Mouse (Mus musculus) embryonic stem cell, embryonic (primary cell): ENCODE measurements at regions not wholly inside any gene's neighbourhood (a gene's known extent, or its start where the extent isn't known, plus 50 kb on each side); places are given as distances from the start of the nearest gene placed in this dataset.

ENCODE experiments used
- CTCF ChIA-PET, 4 experiments: fragments of 300-600 bp in 2 of 4; fragments of 350-600 bp in 2 of 4; sonication (Branson Sonifier 250); formaldehyde crosslinking; loops; one replicate each; lab custom pipeline; 2022; ENCODE audit warnings: inconsistent platforms in 2 of 4; lab: Charles Lee
- POLR2A ChIA-PET, 4 experiments: fragments of 300-600 bp in 2 of 4; fragments of 350-600 bp in 2 of 4; sonication (Branson Sonifier 250); formaldehyde crosslinking; loops; one replicate each; lab custom pipeline; 2022; ENCODE audit warnings: antibody characterized with exemption in 4 of 4, inconsistent platforms in 1 of 4; lab: Charles Lee

DNA sequence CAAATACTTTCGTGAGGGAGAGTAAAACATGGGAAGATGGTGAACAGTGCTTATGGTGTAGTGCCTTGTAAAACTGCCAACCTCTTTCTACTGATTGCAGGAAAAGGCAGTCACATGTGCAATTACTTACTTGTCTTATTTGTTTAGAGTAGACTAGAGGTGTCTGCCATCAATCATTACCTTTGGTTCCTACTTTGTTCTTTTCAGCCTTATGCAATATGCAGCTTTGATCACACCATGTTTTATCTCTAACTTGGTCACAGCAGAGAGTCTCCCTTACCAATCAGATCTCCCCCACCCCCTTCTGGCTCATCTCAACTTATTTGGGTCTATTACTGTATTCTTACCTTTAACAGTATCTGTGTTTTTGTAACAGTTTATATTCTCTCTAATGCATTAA lies 1043.2 kb downstream of the Car8 start:
- ChIA-PET POLR2A (no interaction called here), CTCF (no interaction called here)

DNA sequence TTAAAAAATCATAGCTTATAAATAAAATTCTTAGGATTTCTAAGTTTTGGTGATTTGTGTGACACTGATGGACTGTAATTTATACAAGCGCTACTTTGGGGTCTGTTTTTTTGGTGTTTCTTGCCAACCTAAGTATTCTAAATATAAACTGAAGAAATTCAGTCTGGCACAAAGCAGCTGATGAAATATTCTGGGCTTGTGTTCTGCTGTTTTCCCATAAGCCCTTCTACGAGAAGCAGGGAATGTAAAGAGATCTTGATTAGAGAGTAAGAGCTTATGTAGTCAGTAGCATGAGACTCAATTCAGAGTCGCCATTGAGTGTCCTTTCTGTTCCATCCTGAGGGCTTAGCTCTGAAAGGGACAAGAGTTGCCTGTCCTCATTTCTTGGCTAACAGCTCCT lies 1046.9 kb downstream of the Car8 start:
- POLR2A ChIA-PET, result no interaction called here

DNA sequence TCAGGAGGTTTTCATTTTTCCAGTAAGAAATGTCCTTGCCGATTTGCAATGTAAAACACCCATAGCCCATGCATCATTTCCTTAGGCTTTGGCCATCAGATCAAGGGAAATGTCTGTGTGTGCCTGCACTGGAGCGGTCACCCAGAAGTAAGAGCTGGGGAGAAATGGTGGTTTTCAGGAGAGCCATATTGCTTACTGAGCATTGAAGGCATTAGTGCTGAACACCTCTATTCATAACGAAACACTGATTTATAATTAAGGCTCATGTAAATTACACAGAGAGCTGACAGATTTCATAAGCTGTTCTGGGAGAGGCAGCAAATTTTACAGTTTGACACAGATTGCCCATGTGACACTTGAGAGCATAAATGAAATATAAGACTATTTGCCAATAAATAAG lies 1047.6 kb downstream of the Car8 start:
- CTCF ChIA-PET, result no interaction called here
- POLR2A ChIA-PET, result no interaction called here

More for the DNA sequence above, 1046.9 kb downstream of the Car8 start:
- CTCF ChIA-PET, result no interaction called here

DNA sequence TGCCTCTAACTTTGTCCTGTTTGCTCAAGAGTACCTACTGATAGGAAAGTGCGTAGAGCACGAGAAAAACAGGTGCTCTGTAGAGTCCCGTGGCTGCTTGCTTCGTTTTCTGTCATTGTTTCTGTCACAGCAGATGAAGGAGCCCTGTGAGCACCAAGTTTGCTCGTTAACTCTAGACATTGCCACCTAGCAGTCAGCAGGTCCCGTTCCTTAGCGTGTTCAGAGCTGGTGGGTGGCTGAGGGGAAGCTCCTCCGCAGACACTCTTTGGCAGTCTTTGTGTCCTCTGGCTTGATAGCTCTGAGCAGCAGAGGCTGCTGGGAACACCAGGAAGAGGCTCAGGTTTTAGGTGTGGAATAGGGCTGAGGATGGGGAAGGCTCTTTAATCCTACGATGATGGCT lies 1063.8 kb downstream of the Car8 start:
- CTCF ChIA-PET, result no interaction called here

DNA sequence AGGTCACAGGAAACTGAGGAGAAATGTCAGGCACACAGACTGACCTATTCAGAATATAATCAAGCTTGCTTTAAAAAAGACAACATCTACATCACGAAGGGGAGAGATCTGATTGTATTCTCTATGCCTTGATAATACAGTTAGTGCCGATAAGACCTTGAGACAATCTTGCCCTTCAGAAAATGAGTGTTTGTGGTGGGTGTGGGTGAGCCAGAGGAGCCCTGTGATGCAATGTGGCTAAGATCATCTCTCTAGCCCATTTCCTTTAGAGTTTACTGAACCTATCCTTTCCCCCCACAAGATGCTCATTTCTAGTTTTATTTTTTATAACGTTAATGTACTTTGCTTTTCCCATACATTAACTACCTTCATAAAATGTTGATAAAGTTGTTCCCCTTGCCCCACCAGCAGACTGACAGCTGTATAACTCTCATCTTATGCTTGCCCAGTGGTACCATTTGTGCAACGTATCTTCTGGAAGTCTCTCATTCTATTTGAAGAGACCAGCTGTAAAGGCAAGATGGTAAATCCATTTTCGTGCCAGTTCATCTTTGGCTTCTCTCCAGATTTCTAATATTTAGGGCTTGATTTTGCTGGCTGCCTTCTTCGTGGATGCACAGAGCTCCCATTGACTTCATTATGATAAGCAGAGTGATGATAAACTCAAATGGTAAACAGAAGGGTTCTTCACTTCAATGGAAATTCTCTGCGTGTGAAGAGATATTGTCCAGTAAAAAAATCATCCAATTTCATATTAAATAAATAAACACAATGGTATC lies 1066.1 kb downstream of the Car8 start:
- ChIA-PET POLR2A (no interaction called here), CTCF (no interaction called here)

More for the DNA sequence above, 1063.8 kb downstream of the Car8 start:
- POLR2A ChIA-PET, result no interaction called here

DNA sequence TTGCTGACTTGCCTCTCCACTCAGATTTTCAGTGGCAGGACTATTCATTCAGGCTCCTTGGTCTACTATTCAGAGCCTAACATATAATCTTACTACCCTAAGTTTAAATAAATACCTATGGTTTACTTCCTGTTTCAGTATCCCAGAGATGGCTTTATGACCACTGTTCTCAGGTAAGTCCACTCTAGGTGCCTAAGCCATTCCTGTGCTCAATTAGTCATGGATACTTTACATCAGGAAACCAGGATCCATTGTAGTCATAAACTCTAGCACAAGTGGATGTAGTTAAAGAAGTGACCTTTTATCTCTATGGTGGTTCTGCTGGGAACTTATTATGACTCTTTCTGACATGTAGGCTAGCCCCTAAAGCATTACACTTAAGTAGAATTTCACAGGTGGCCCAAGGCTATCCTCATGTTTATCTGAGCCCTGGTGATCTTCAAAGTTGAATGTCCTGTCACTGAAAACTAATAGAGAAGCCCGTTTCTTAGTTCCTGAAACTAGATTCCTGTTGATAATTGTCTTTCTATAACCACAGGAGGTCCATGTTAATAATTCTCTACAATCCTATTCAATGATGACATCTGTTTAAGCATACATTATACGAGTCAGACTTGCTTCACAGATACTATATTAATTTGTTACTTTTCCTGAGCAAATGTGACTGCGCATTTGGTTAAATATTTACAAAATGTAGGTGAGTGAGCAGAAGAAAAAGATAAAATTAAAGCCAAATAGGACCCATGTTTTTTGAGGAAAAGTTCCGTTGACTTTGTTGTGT lies 1067.0 kb downstream of the Car8 start:
- POLR2A ChIA-PET, result no interaction called here
- CTCF ChIA-PET, result no interaction called here

DNA sequence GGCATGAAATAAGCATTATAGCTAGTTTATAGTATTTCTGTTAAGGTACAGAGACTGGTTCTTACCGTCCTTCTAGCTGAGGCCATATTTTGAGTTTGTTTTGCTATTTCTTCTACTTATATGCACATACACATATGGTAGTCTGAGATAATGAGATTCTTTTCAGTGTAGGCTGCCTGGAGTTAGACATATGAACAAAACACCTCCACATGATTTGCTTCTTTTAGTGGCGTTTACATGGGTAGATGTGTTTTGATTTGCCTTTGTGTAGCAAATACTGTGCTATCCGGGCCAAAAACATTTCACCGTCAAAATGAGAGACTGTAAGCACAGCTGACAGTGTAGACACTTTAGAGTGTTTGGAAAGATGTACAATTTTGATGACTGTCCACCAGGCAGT lies 1077.4 kb downstream of the Car8 start:
- POLR2A ChIA-PET, result no interaction called here

DNA sequence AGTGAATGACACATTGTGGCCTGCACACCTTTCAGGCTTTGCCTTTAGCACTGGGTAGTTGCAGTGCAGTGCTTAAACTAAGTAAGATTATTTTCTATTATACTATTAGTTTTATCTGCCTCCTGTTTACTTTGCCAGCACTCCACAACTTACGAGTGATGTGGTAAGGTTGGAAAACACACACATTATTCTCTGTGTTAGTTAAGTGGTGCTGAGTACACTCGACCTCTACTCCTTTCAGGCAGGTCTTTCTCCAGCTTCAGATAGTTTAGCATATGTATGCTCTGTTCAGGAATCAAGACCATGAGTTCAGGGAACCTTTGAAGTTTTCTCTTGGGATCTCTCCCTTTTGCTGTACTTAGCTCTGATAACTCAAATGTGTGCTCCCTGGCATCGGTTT lies 1081.0 kb downstream of the Car8 start:
- CTCF ChIA-PET, result no interaction called here
- POLR2A ChIA-PET, result no interaction called here

More for the DNA sequence above, 1077.4 kb downstream of the Car8 start:
- CTCF ChIA-PET, result no interaction called here

DNA sequence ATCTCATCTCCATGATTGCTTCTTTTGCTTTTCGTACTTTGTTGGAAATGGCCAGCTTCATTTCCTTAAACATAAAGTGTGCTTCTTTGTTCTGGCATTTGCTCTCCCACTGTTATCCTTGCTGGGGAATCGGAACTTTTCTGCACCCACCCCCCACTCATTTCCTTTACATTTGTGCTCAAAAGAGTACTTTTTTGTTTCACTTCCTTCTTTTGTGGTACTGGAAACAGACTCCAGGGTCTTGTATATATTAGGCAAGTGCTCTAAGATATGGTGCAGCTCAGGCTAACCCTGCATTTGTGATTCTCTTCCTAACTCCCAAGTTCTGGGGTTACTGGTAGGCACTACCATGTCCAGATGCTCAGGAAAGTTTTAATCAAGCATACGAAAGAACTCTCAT lies 1084.6 kb downstream of the Car8 start:
- ChIA-PET POLR2A (no interaction called here), CTCF (no interaction called here)

DNA sequence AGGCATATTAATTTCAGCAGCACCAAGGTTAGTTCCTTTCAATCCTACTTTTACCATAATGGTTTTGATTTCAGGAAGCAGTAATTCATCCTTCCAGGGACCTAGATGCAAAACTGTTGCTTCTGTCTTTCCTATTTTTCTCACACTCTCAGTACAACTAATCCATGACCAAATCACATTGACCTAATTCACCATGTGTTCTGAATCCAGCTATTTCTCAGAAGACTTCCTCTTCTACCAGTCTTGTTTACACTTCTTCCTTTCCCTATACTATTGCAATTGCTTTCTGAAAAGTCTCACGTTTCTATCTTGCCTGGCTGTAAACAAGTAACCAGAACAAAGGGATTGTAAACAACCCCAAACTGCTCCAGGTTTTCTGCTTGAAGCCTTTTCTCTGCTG lies 1085.0 kb downstream of the Car8 start:
- POLR2A ChIA-PET, result no interaction called here
- CTCF ChIA-PET, result no interaction called here

DNA sequence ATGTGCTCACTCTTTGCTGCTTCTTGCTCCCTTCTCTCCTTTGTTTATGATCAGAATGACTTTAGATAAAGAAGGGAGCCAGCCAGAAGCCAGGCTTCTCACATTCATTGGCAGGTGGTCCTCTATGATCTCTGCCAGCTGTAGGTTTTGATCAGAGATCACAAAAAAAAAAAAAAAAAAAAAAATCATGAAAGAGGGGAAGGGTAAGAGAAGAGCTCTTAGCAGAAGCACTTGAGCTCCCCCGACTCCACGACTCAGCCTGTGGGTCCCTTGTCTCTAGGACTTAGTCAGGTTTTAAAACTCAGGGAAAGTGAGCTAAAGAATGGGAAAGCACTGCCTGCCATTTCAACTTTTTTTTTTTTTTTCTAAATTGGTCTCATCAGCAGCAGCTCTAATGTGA lies 1093.1 kb downstream of the Car8 start:
- CTCF ChIA-PET, result interaction anchor here in 1 of 4 experiments (0.6 kb wide), 2 partner anchors 550 to 834 kb away, joined by 3 to 7 read pairs; no protein-coding TSS in a partner anchor
- POLR2A ChIA-PET, result interaction anchor here in 2 of 4 experiments (0.6 to 1.0 kb wide), 4 partner anchors 54 to 798 kb away, joined by 3 to 5 read pairs (median 3); no protein-coding TSS in a partner anchor

DNA sequence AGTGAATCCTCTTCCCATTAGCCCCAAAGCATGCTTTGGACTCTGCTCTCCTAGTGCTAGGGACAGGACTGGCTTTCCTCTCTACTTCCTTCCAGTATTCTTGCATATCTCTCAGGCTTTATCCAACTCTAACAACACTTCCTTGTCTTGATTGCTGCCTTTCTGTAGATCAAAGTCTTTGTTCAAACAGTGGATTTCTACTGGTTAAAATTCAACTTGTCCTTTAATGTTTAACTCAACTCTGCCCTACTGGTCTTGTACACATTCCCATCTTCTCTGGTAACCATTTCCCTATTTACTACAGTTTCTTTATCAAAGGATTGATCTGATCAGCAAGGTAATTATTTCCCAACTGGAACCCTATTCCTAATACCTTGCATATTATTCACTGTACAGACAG lies 1094.6 kb downstream of the Car8 start:
- CTCF ChIA-PET, result no interaction called here
- POLR2A ChIA-PET, result interaction anchor here in 1 of 4 experiments (0.6 kb wide), 1 partner anchor 106 kb away, joined by 3 read pairs; no protein-coding TSS in a partner anchor

DNA sequence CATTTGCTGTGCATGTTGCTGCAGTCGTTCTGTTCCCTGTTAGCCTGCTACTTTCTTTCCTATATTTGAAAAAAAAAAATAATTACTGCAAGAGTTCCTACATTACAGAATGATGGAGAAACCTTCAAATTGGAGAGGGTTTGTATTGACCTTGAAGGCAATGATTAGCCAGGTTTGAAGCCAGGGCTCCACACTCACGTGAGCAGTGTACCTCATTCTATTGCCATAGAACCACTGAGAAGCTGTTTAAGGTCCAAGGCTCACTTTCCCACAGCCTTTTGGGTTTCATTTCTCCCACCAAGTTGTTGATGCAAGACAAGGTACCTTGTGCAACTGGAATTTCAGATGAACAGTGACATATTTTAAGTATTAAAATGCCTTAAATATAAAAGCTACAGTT lies 1095.2 kb downstream of the Car8 start:
- CTCF ChIA-PET, result no interaction called here

DNA sequence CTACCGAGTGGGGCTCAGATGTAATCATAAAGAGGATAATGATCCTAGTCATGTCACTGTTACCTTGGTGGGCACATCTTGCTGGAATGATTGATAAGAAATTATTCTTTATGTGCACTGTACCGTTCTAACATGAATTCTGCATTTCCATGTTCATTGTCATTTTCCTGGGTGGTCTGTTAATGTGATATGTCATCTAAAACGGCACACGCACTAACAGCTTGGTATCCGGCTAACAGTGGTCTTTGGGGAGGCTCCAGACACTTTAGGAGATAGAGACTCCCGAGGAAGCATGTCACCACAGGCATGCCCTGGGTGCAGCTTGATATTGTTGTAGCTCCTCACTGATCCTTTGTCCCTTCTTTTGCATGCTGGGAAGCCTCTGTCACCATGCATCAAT lies 1096.1 kb downstream of the Car8 start:
- ChIA-PET CTCF (no interaction called here), POLR2A (no interaction called here)

More for the DNA sequence above, 1095.2 kb downstream of the Car8 start:
- POLR2A ChIA-PET, result no interaction called here

DNA sequence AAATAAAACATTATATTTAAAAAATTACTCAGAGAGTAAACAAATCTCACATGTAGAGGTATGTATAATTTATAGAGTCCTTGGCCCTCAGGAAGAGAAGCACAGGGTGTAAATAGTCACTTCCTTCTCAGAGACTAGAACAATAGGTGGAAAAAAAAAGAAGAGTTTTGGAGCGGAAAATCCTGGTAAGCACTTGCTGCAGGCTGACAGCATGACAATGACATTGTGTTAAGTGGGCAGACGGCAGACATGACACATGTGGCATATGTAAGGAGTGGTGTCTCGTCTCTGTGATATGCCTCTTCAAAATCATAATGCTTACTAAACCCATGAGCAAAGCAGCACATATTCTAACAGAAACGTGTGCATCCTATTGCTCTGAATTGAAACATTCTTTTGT lies 1126.7 kb downstream of the Car8 start:
- CTCF ChIA-PET, result no interaction called here
- POLR2A ChIA-PET, result no interaction called here

DNA sequence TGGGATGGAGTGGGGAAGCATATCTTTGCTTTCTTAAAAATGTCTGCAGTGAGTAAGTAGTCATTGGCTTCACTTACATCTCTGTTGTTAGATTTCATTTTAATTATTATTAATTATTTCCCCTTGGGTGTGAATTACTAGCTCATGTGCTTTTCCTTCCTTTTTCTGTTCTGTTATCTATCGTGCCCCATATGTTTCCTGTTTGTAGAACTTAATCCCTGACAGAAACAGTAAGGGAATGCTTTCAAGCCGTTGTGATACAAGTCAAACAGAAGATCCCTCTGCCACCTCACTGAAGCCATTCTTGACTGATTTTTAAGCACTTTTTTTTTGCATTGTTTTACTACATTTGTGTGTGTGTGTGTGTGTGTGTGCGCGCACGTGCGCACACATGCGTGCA lies 1145.9 kb downstream of the Car8 start:
- CTCF ChIA-PET, result no interaction called here
- POLR2A ChIA-PET, result no interaction called here

DNA sequence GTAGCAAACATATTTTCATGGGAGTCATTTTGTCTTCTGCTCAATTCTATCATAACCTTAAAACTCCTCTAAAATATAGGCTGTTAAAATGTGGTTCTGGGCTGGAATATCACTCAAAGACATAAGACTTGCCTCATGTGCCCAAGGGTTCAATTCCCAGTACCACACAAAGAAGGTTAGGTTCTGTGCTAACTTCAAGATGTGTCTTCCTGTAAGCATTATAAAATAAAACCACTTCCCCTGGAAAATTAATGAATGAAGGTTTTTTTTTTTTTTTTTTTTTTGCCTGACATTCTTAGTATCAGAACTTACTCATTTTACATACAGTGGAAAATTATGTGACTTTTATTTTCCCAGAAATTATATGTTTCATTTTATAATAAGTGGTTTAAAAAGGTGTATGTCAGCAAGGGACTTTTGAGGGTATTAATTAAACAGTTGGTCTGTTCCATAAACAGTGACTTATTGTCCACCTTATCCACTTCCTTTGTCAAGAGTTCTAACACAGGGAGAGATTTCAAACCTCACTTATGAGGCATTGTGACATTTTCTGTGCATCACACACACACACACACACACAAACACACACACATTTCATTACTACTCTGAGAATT lies 1147.5 kb downstream of the Car8 start:
- ChIA-PET CTCF (interaction anchor here in 1 of 4 experiments (0.5 kb wide), 1 partner anchor 37 kb away, joined by 6 read pairs; no protein-coding TSS in a partner anchor), POLR2A (interaction anchor here in 1 of 4 experiments (1.1 kb wide), 1 partner anchor 54 kb away, joined by 3 read pairs; no protein-coding TSS in a partner anchor)
